Mouse (Mus musculus): ENCODE results near the gene Clec4f. TPM values are rescaled to one million over a fixed set of nuclear protein-coding genes. Genes with fewer than 3 reads are reported as not detected.
A peak's percentile ranks its signal among the peaks of the same experiment; 100 is the strongest.

Clec4f gene
- polyA plus RNA-seq, 1 experiment from 2014 or later, result not detected

- DNase-seq (ENCODE audit: low spot score) (no peak), ATAC-seq (replicated peaks; ENCODE audit: low FRiP score, low read depth) (no peak)
- no peak for TF ChIP-seq CTCF (IDR thresholded peaks at IDR 0.05; ENCODE audit: low read depth)
- peaks cover 89% of the 10 kb centered on the region for H3K27me3 ChIP-seq (ENCODE audit: insufficient read depth, low read length)
- H3K4me1 ChIP-seq (replicated peaks; ENCODE audit: insufficient read depth, low read length), result no peaks in the 10 kb centered on the region
- H3K4me2 ChIP-seq (ENCODE audit: low read length), result no peak overlapping the region
- no peak overlapping the region for H3K27ac ChIP-seq
- WGBS, result under 1% methylated on average over 11 of the region's 11 CpGs
- H3K9ac ChIP-seq (ENCODE audit: low read depth, low read length), result no peak overlapping the region
- no peaks in the 10 kb centered on the region for H3K36me3 ChIP-seq (ENCODE audit: insufficient read depth, low read length)
- no peak overlapping the region for H3K4me3 ChIP-seq (replicated peaks; ENCODE audit: low read depth, low read length)
- H3K9me3 ChIP-seq (replicated peaks; ENCODE audit: low read length), result no peaks in the 10 kb centered on the region
These were observed 45.0 kb upstream of the Clec4f start for GRCm38 (mm10) chr6:83701001-83701400.

- H3K27ac ChIP-seq, result no peak overlapping the region
- H3K9ac ChIP-seq (ENCODE audit: low read depth, low read length), result no peak overlapping the region
- TF ChIP-seq CTCF (IDR thresholded peaks at IDR 0.05; ENCODE audit: low read depth), result no peak
- ATAC-seq (replicated peaks; ENCODE audit: low FRiP score, low read depth) (no peak), DNase-seq (ENCODE audit: low spot score) (no peak)
- H3K36me3 ChIP-seq (ENCODE audit: insufficient read depth, low read length), result no peaks in the 10 kb centered on the region
- H3K4me2 ChIP-seq (ENCODE audit: low read length), result no peak overlapping the region
- H3K27me3 ChIP-seq (ENCODE audit: insufficient read depth, low read length), result peaks cover 88% of the 10 kb centered on the region
- WGBS, result 2% methylated on average over 5 of the region's 5 CpGs
- H3K4me3 ChIP-seq (replicated peaks; ENCODE audit: low read depth, low read length), result no peak overlapping the region
- H3K9me3 ChIP-seq (replicated peaks; ENCODE audit: low read length), result no peaks in the 10 kb centered on the region
- H3K4me1 ChIP-seq (replicated peaks; ENCODE audit: insufficient read depth, low read length), result no peaks in the 10 kb centered on the region
These were observed 44.0 kb upstream of the Clec4f start for GRCm38 (mm10) chr6:83699971-83700370.

GRCm38 (mm10) chr6:83697932-83698331, 41.9 kb upstream of the Clec4f start:
- Histone ChIP-seq H3K9ac (ENCODE audit: low read depth, low read length) (no peak overlapping the region), H3K4me2 (ENCODE audit: low read length) (no peak overlapping the region), H3K27ac (no peak overlapping the region), H3K4me1 (replicated peaks; ENCODE audit: insufficient read depth, low read length) (no peaks in the 10 kb centered on the region), H3K27me3 (ENCODE audit: insufficient read depth, low read length) (peaks cover 89% of the 10 kb centered on the region), H3K4me3 (replicated peaks; ENCODE audit: low read depth, low read length) (no peak overlapping the region), H3K36me3 (ENCODE audit: insufficient read depth, low read length) (no peaks in the 10 kb centered on the region), H3K9me3 (replicated peaks; ENCODE audit: low read length) (no peaks in the 10 kb centered on the region)
- DNase-seq (ENCODE audit: low spot score) (no peak), ATAC-seq (replicated peaks; ENCODE audit: low FRiP score, low read depth) (no peak; the same call in 1 of the 2 replicates)
- 3% methylated on average over 8 of the region's 8 CpGs for WGBS
- TF ChIP-seq CTCF (IDR thresholded peaks at IDR 0.05; ENCODE audit: low read depth), result no peak

GRCm38 (mm10) chr6:83696684-83697083, 40.7 kb upstream of the Clec4f start:
- H3K9me3 ChIP-seq (replicated peaks; ENCODE audit: low read length), result no peaks in the 10 kb centered on the region
- no peak overlapping the region for H3K9ac ChIP-seq (ENCODE audit: low read depth, low read length)
- no peak for DNase-seq (ENCODE audit: low spot score)
- H3K27me3 ChIP-seq (ENCODE audit: insufficient read depth, low read length), result peaks cover 86% of the 10 kb centered on the region
- no peak for TF ChIP-seq CTCF (IDR thresholded peaks at IDR 0.05; ENCODE audit: low read depth)
- no peak overlapping the region for H3K4me2 ChIP-seq (ENCODE audit: low read length)
- under 1% methylated on average over 7 of the region's 7 CpGs for WGBS
- H3K27ac ChIP-seq, result no peak overlapping the region
- H3K4me1 ChIP-seq (replicated peaks; ENCODE audit: insufficient read depth, low read length), result no peaks in the 10 kb centered on the region
- H3K4me3 ChIP-seq (replicated peaks; ENCODE audit: low read depth, low read length), result no peak overlapping the region
- no peaks in the 10 kb centered on the region for H3K36me3 ChIP-seq (ENCODE audit: insufficient read depth, low read length)
- ATAC-seq (replicated peaks; ENCODE audit: low FRiP score, low read depth), result no peak

GRCm38 (mm10) chr6:83695731-83696130, 39.7 kb upstream of the Clec4f start:
- WGBS, result 4% methylated on average over 3 of the region's 3 CpGs
- no peak overlapping the region for H3K27ac ChIP-seq
- no peaks in the 10 kb centered on the region for H3K9me3 ChIP-seq (replicated peaks; ENCODE audit: low read length)
- DNase-seq (ENCODE audit: low spot score) (no peak), ATAC-seq (replicated peaks; ENCODE audit: low FRiP score, low read depth) (no peak)
- no peak overlapping the region for H3K4me2 ChIP-seq (ENCODE audit: low read length)
- H3K27me3 ChIP-seq (ENCODE audit: insufficient read depth, low read length), result peaks cover 87% of the 10 kb centered on the region
- no peak overlapping the region for H3K9ac ChIP-seq (ENCODE audit: low read depth, low read length)
- TF ChIP-seq CTCF (IDR thresholded peaks at IDR 0.05; ENCODE audit: low read depth), result peak; percentile 54; the same call in 1 of the 2 replicates
- H3K4me3 ChIP-seq (replicated peaks; ENCODE audit: low read depth, low read length), result no peak overlapping the region
- no peaks in the 10 kb centered on the region for H3K4me1 ChIP-seq (replicated peaks; ENCODE audit: insufficient read depth, low read length)
- H3K36me3 ChIP-seq (ENCODE audit: insufficient read depth, low read length), result no peaks in the 10 kb centered on the region

GRCm38 (mm10) chr6:83693835-83694234, 37.8 kb upstream of the Clec4f start:
- DNase-seq (ENCODE audit: low spot score), result peak; percentile 87

GRCm38 (mm10) chr6:83692962-83693361, 37.0 kb upstream of the Clec4f start:
- Histone ChIP-seq H3K4me1 (replicated peaks; ENCODE audit: insufficient read depth, low read length) (no peaks in the 10 kb centered on the region), H3K36me3 (ENCODE audit: insufficient read depth, low read length) (no peaks in the 10 kb centered on the region), H3K9ac (ENCODE audit: low read depth, low read length) (no peak overlapping the region), H3K9me3 (replicated peaks; ENCODE audit: low read length) (no peaks in the 10 kb centered on the region), H3K27ac (no peak overlapping the region), H3K27me3 (ENCODE audit: insufficient read depth, low read length) (peaks cover 62% of the 10 kb centered on the region), H3K4me2 (ENCODE audit: low read length) (no peak overlapping the region), H3K4me3 (replicated peaks; ENCODE audit: low read depth, low read length) (no peak overlapping the region)
- TF ChIP-seq CTCF (IDR thresholded peaks at IDR 0.05; ENCODE audit: low read depth), result no peak
- DNase-seq (ENCODE audit: low spot score), result no peak
- 3% methylated on average over 12 of the region's 12 CpGs for WGBS
- no peak for ATAC-seq (replicated peaks; ENCODE audit: low FRiP score, low read depth)

More at GRCm38 (mm10) chr6:83693835-83694234, 37.8 kb upstream of the Clec4f start:
- Histone ChIP-seq H3K27me3 (ENCODE audit: insufficient read depth, low read length) (peaks cover 71% of the 10 kb centered on the region), H3K4me3 (replicated peaks; ENCODE audit: low read depth, low read length) (no peak overlapping the region), H3K4me1 (replicated peaks; ENCODE audit: insufficient read depth, low read length) (no peaks in the 10 kb centered on the region), H3K9me3 (replicated peaks; ENCODE audit: low read length) (no peaks in the 10 kb centered on the region), H3K27ac (no peak overlapping the region), H3K36me3 (ENCODE audit: insufficient read depth, low read length) (no peaks in the 10 kb centered on the region), H3K4me2 (ENCODE audit: low read length) (no peak overlapping the region), H3K9ac (ENCODE audit: low read depth, low read length) (no peak overlapping the region)
- peak; percentile 81 for TF ChIP-seq CTCF (IDR thresholded peaks at IDR 0.05; ENCODE audit: low read depth)
- ATAC-seq (replicated peaks; ENCODE audit: low FRiP score, low read depth), result no peak
- 2% methylated on average over 9 of the region's 9 CpGs for WGBS

Data from kidney, postnatal 0 days (tissue).